Mouse (Mus musculus) liver, embryonic 12.5 days (tissue): ENCODE data around the gene Btbd9. TPM values are rescaled to one million over a fixed set of nuclear protein-coding genes. Genes with fewer than 3 reads are reported as not detected.

Source experiments
- ATAC-seq: fragments of 200-750 bp; cut with Nextera tagmentation; 2 replicates; pipeline ENCODE4 v1.8.0; 2017; ENCODE audit warnings: moderate number of reproducible peaks, mild to moderate bottlenecking, moderate library complexity
- H3K27ac ChIP-seq: fragments of 300-500 bp; sonication (generic); 2 replicates; pipeline ENCODE4 v1.5.1; 2016; ENCODE audit warnings: mild to moderate bottlenecking
- H3K27me3 ChIP-seq: fragments of 300-500 bp; sonication (generic); replicated peaks from 2 replicates; pipeline ENCODE4 v1.6.1; 2016; ENCODE audit warnings: mild to moderate bottlenecking, moderate library complexity
- H3K36me3 ChIP-seq: fragments of 300-500 bp; sonication (generic); 2 replicates; pipeline ENCODE4 v1.6.1; 2016; ENCODE audit warnings: mild to moderate bottlenecking, moderate library complexity
- H3K4me1 ChIP-seq: fragments of 300-500 bp; sonication (generic); 2 replicates; pipeline ENCODE4 v1.6.1; 2016
- H3K4me2 ChIP-seq: fragments of 300-500 bp; sonication (generic); 2 replicates; pipeline ENCODE4 v1.6.1; 2016; ENCODE audit warnings: mild to moderate bottlenecking, moderate library complexity
- H3K4me3 ChIP-seq: fragments of 300-500 bp; sonication (generic); 2 replicates; pipeline ENCODE4 v1.5.1; 2016; ENCODE audit warnings: mild to moderate bottlenecking, moderate library complexity
- H3K9ac ChIP-seq: fragments of 300-500 bp; sonication (generic); 2 replicates; pipeline ENCODE4 v1.6.1; 2016; ENCODE audit warnings: mild to moderate bottlenecking, moderate library complexity
- H3K9me3 ChIP-seq: fragments of 300-500 bp; sonication (generic); replicated peaks from 2 replicates; pipeline ENCODE4 v1.6.1; 2016; ENCODE audit warnings: mild to moderate bottlenecking, moderate library complexity
- WGBS: fragments of 180-500 bp; shearing (Covaris S2); methylation state at CpG from one replicate; pipeline ENCODE4 v1.1.7; 2016; ENCODE audit not compliant: insufficient replicate concordance; 5-methylcytosine and 5-hydroxymethylcytosine counted together
- polyA plus RNA-seq: library from polyadenylated mRNA; unstranded; fragments of >200 nt; fragmentation: Nextera tagmentation; extraction: Ambion mirVana; gene quantifications from 2 replicates; pipeline ENCODE4 v1.2.1, GENCODE M21; 2016

Btbd9 gene
- polyA plus RNA-seq, 1 experiment from 2014 or later: 21.6 TPM

GRCm38 (mm10) chr17:30392031-30392430 lies 184.3 kb downstream of the Btbd9 start:
- H3K27ac ChIP-seq: no peak overlapping the region
- no peak for ATAC-seq
- no peaks in the 10 kb centered on the region for H3K36me3 ChIP-seq
- no peak overlapping the region for H3K9ac ChIP-seq
- no peaks in the 10 kb centered on the region for H3K27me3 ChIP-seq
- WGBS: 76% methylated on average over 4 of the region's 4 CpGs
- H3K4me3 ChIP-seq: no peak overlapping the region
- no peak overlapping the region for H3K4me2 ChIP-seq
- no peaks in the 10 kb centered on the region for H3K4me1 ChIP-seq
- no peaks in the 10 kb centered on the region for H3K9me3 ChIP-seq

- Histone ChIP-seq H3K27ac (no peak overlapping the region), H3K27me3 (no peaks in the 10 kb centered on the region), H3K36me3 (no peaks in the 10 kb centered on the region), H3K9me3 (no peaks in the 10 kb centered on the region), H3K4me3 (no peak overlapping the region), H3K9ac (no peak overlapping the region), H3K4me2 (no peak overlapping the region), H3K4me1 (no peaks in the 10 kb centered on the region)
- no peak for ATAC-seq
- 83% methylated on average over 1 of the region's 1 CpGs for WGBS
Observed at GRCm38 (mm10) chr17:30391220-30391619, 185.1 kb downstream of the Btbd9 start.

- Histone ChIP-seq H3K36me3 (no peaks in the 10 kb centered on the region), H3K27ac (no peak overlapping the region), H3K9me3 (no peaks in the 10 kb centered on the region), H3K4me2 (no peak overlapping the region), H3K4me1 (no peaks in the 10 kb centered on the region), H3K27me3 (no peaks in the 10 kb centered on the region), H3K4me3 (no peak overlapping the region), H3K9ac (no peak overlapping the region)
- ATAC-seq: no peak
Observed at GRCm38 (mm10) chr17:30389686-30390085, 186.6 kb downstream of the Btbd9 start.

GRCm38 (mm10) chr17:30388817-30389216 lies 187.5 kb downstream of the Btbd9 start:
- H3K36me3 ChIP-seq: no peaks in the 10 kb centered on the region
- 77% methylated on average over 4 of the region's 4 CpGs for WGBS
- H3K9me3 ChIP-seq: no peaks in the 10 kb centered on the region
- H3K4me3 ChIP-seq: no peak overlapping the region
- H3K4me1 ChIP-seq: no peaks in the 10 kb centered on the region
- no peak for ATAC-seq
- no peak overlapping the region for H3K27ac ChIP-seq
- no peak overlapping the region for H3K4me2 ChIP-seq
- H3K9ac ChIP-seq: no peak overlapping the region
- no peaks in the 10 kb centered on the region for H3K27me3 ChIP-seq

GRCm38 (mm10) chr17:30388391-30388790 lies 187.9 kb downstream of the Btbd9 start:
- no peak for ATAC-seq
- WGBS: 81% methylated on average over 3 of the region's 3 CpGs
- Histone ChIP-seq H3K27ac (no peak overlapping the region), H3K4me3 (no peak overlapping the region), H3K4me1 (no peaks in the 10 kb centered on the region), H3K27me3 (no peaks in the 10 kb centered on the region), H3K36me3 (no peaks in the 10 kb centered on the region), H3K9ac (no peak overlapping the region), H3K9me3 (no peaks in the 10 kb centered on the region), H3K4me2 (no peak overlapping the region)

- no peak overlapping the region for H3K4me3 ChIP-seq
- ATAC-seq: no peak
- 80% methylated on average over 9 of the region's 9 CpGs for WGBS
Observed at GRCm38 (mm10) chr17:30386241-30386640, 190.0 kb downstream of the Btbd9 start.

GRCm38 (mm10) chr17:30383649-30384048 lies 192.6 kb downstream of the Btbd9 start:
- WGBS: 69% methylated on average over 6 of the region's 6 CpGs
- H3K4me1 ChIP-seq: no peaks in the 10 kb centered on the region
- no peaks in the 10 kb centered on the region for H3K36me3 ChIP-seq
- H3K9me3 ChIP-seq: no peaks in the 10 kb centered on the region
- no peaks in the 10 kb centered on the region for H3K27me3 ChIP-seq
- H3K9ac ChIP-seq: no peak overlapping the region
- no peak overlapping the region for H3K4me3 ChIP-seq
- no peak overlapping the region for H3K27ac ChIP-seq
- no peak for ATAC-seq
- H3K4me2 ChIP-seq: no peak overlapping the region

More at GRCm38 (mm10) chr17:30386241-30386640, 190.0 kb downstream of the Btbd9 start:
- Histone ChIP-seq H3K9ac (no peak overlapping the region), H3K4me1 (no peaks in the 10 kb centered on the region), H3K9me3 (no peaks in the 10 kb centered on the region), H3K27ac (no peak overlapping the region), H3K36me3 (no peaks in the 10 kb centered on the region), H3K4me2 (no peak overlapping the region), H3K27me3 (no peaks in the 10 kb centered on the region)

GRCm38 (mm10) chr17:30378221-30379010 lies 197.9 kb downstream of the Btbd9 start:
- peaks cover 5% of the 10 kb centered on the region; the same call in 1 of the 2 replicates for H3K4me1 ChIP-seq
- H3K36me3 ChIP-seq: no peaks in the 10 kb centered on the region
- WGBS: 73% methylated on average over 5 of the region's 5 CpGs

GRCm38 (mm10) chr17:30377754-30378153 lies 198.5 kb downstream of the Btbd9 start:
- no peak overlapping the region for H3K4me2 ChIP-seq
- no peaks in the 10 kb centered on the region for H3K27me3 ChIP-seq
- ATAC-seq: no peak
- no peaks in the 10 kb centered on the region for H3K36me3 ChIP-seq
- H3K4me3 ChIP-seq: no peak overlapping the region
- no peak overlapping the region for H3K27ac ChIP-seq
- no peaks in the 10 kb centered on the region for H3K9me3 ChIP-seq
- no peak overlapping the region for H3K9ac ChIP-seq
- peaks cover 5% of the 10 kb centered on the region; the same call in 1 of the 2 replicates for H3K4me1 ChIP-seq
- WGBS: 24% methylated on average over 1 of the region's 1 CpGs

More at GRCm38 (mm10) chr17:30378221-30379010, 197.9 kb downstream of the Btbd9 start:
- Histone ChIP-seq H3K27me3 (no peaks in the 10 kb centered on the region), H3K4me3 (no peak overlapping the region), H3K4me2 (no peak overlapping the region), H3K9ac (no peak overlapping the region), H3K27ac (no peak overlapping the region), H3K9me3 (no peaks in the 10 kb centered on the region)
- ATAC-seq: no peak

GRCm38 (mm10) chr17:30375107-30375506 lies 201.2 kb downstream of the Btbd9 start:
- H3K27me3 ChIP-seq: no peaks in the 10 kb centered on the region
- no peak for ATAC-seq

GRCm38 (mm10) chr17:30368559-30368958 lies 207.7 kb downstream of the Btbd9 start:
- no peak overlapping the region for H3K9ac ChIP-seq
- H3K27me3 ChIP-seq: no peaks in the 10 kb centered on the region
- no peak for ATAC-seq
- H3K9me3 ChIP-seq: no peaks in the 10 kb centered on the region
- no peaks in the 10 kb centered on the region for H3K36me3 ChIP-seq
- H3K4me1 ChIP-seq: 0 out of 2 replicates have a peak, but pooled peaks cover 6% of the 10 kb centered on the region
- no peak overlapping the region for H3K4me2 ChIP-seq
- no peak overlapping the region for H3K4me3 ChIP-seq
- H3K27ac ChIP-seq: no peak overlapping the region
- 65% methylated on average over 2 of the region's 2 CpGs for WGBS

More at GRCm38 (mm10) chr17:30375107-30375506, 201.2 kb downstream of the Btbd9 start:
- Histone ChIP-seq H3K9ac (no peak overlapping the region), H3K4me1 (peaks cover 5% of the 10 kb centered on the region; the same call in 1 of the 2 replicates), H3K4me3 (no peak overlapping the region), H3K36me3 (no peaks in the 10 kb centered on the region), H3K27ac (no peak overlapping the region), H3K9me3 (no peaks in the 10 kb centered on the region), H3K4me2 (no peak overlapping the region)
- WGBS: 68% methylated on average over 1 of the region's 1 CpGs

GRCm38 (mm10) chr17:30364701-30365100 lies 211.6 kb downstream of the Btbd9 start:
- no peak overlapping the region for H3K9ac ChIP-seq

More at GRCm38 (mm10) chr17:30364701-30365100, 211.6 kb downstream of the Btbd9 start:
- H3K4me3 ChIP-seq: no peak overlapping the region
- H3K27ac ChIP-seq: no peak overlapping the region
- WGBS: 79% methylated on average over 1 of the region's 1 CpGs
- no peaks in the 10 kb centered on the region for H3K9me3 ChIP-seq
- no peak overlapping the region for H3K4me2 ChIP-seq
- peaks cover 19% of the 10 kb centered on the region; the same call in 1 of the 2 replicates for H3K4me1 ChIP-seq
- H3K27me3 ChIP-seq: no peaks in the 10 kb centered on the region
- no peak for ATAC-seq
- H3K36me3 ChIP-seq: no peaks in the 10 kb centered on the region
